Mouse (Mus musculus) spleen, adult 2 months (tissue): ENCODE results near the gene Cdh4. TPM values are rescaled to one million over a fixed set of nuclear protein-coding genes. Genes with fewer than 3 reads are reported as not detected.

ENCODE experiments used
- DNase-seq, 2 experiments: peaks; one replicate each; pipeline versions ENCODE4 v3.0.0 to v3.0.0-alpha.2; 2012 to 2021; ENCODE audit warnings: low spot score in 2 of 2, low read depth in 1 of 2
- H3K27ac ChIP-seq: fragments of 200-500 bp; 2 replicates; pipeline ENCODE4 v1.5.1; 2012; ENCODE audit warnings: low read length, inconsistent platforms; ENCODE audit not compliant: insufficient read depth
- H3K27me3 ChIP-seq: fragments of 200-500 bp; 2 replicates; pipeline ENCODE4 v1.6.1; 2012; ENCODE audit warnings: mild to moderate bottlenecking, moderate library complexity, low read length, inconsistent platforms; ENCODE audit not compliant: control insufficient read depth, insufficient read depth
- H3K36me3 ChIP-seq: fragments of 200-500 bp; 2 replicates; pipeline ENCODE4 v1.6.1; 2012; ENCODE audit warnings: mild to moderate bottlenecking, low read length, inconsistent platforms; ENCODE audit not compliant: control insufficient read depth, insufficient read depth
- H3K4me1 ChIP-seq: fragments of 200-500 bp; 2 replicates; pipeline ENCODE4 v1.6.1; 2011; ENCODE audit warnings: inconsistent platforms; ENCODE audit not compliant: control insufficient read depth, insufficient read depth, insufficient read length
- H3K4me3 ChIP-seq: fragments of 200-500 bp; 2 replicates; pipeline ENCODE4 v1.5.1; 2011; ENCODE audit warnings: mild to moderate bottlenecking, inconsistent platforms; ENCODE audit not compliant: insufficient read depth, insufficient read length; ENCODE audit errors: extremely low read depth
- CTCF ChIP-seq: fragments of 200-500 bp; IDR thresholded peaks from 2 replicates; pipeline ENCODE4 v1.5.1; 2011; ENCODE audit warnings: mild to moderate bottlenecking, inconsistent platforms; ENCODE audit not compliant: insufficient read depth, insufficient read length, insufficient replicate concordance; ENCODE audit errors: extremely low read depth
- POLR2A ChIP-seq: fragments of 200-500 bp; IDR thresholded peaks from 2 replicates; pipeline ENCODE4 v1.6.1; 2011; ENCODE audit warnings: low read depth, low read length, inconsistent platforms
- WGBS: fragments of 180-500 bp; shearing (Covaris S2); methylation state at CpG from one replicate; pipeline ENCODE4 v1.1.7; 2018; 5-methylcytosine and 5-hydroxymethylcytosine counted together
- polyA plus RNA-seq: library from polyadenylated mRNA; depleted of rRNA; stranded (reverse); fragments of >200 nt; gene quantifications from 2 replicates; pipeline ENCODE4 v1.2.3, GENCODE M21; 2012

Gene Cdh4
- polyA plus RNA-seq, 1 experiment: 1.0 TPM

GRCm38 (mm10) chr2:179769943-179770342 lies 327.7 kb downstream of the Cdh4 start:
- H3K27me3 ChIP-seq: no peaks in the 10 kb centered on the region
- no peak overlapping the region for H3K4me3 ChIP-seq
- DNase-seq: no peak
- 58% methylated on average over 8 of the region's 8 CpGs for WGBS
- no peak for TF ChIP-seq POLR2A
- no peak for TF ChIP-seq CTCF
- H3K4me1 ChIP-seq: no peaks in the 10 kb centered on the region
- no peak overlapping the region for H3K27ac ChIP-seq
- no peaks in the 10 kb centered on the region for H3K36me3 ChIP-seq

- DNase-seq: no peak
- no peaks in the 10 kb centered on the region for H3K27me3 ChIP-seq
- H3K4me1 ChIP-seq: no peaks in the 10 kb centered on the region
- H3K27ac ChIP-seq: no peak overlapping the region
- H3K4me3 ChIP-seq: no peak overlapping the region
- WGBS: 43% methylated on average over 13 of the region's 13 CpGs
- H3K36me3 ChIP-seq: no peaks in the 10 kb centered on the region
- TF ChIP-seq CTCF (no peak), POLR2A (no peak)
Observed at GRCm38 (mm10) chr2:179774440-179775110, 332.3 kb downstream of the Cdh4 start.

GRCm38 (mm10) chr2:179775999-179776705 lies 333.9 kb downstream of the Cdh4 start:
- no peaks in the 10 kb centered on the region for H3K36me3 ChIP-seq
- no peak for DNase-seq
- H3K4me3 ChIP-seq: no peak overlapping the region
- 86% methylated on average over 10 of the region's 10 CpGs for WGBS
- H3K4me1 ChIP-seq: no peaks in the 10 kb centered on the region
- H3K27ac ChIP-seq: no peak overlapping the region
- no peaks in the 10 kb centered on the region for H3K27me3 ChIP-seq
- no peak for TF ChIP-seq CTCF
- no peak for TF ChIP-seq POLR2A

GRCm38 (mm10) chr2:179779266-179779665 lies 337.0 kb downstream of the Cdh4 start:
- DNase-seq: no peak
- H3K4me3 ChIP-seq: no peak overlapping the region
- H3K27ac ChIP-seq: no peak overlapping the region
- WGBS: 84% methylated on average over 9 of the region's 9 CpGs
- no peaks in the 10 kb centered on the region for H3K27me3 ChIP-seq
- H3K36me3 ChIP-seq: no peaks in the 10 kb centered on the region
- TF ChIP-seq POLR2A (no peak), CTCF (no peak)
- H3K4me1 ChIP-seq: no peaks in the 10 kb centered on the region

GRCm38 (mm10) chr2:179780961-179781360 lies 338.7 kb downstream of the Cdh4 start:
- TF ChIP-seq POLR2A (no peak), CTCF (no peak)
- no peaks in the 10 kb centered on the region for H3K4me1 ChIP-seq
- H3K27me3 ChIP-seq: no peaks in the 10 kb centered on the region
- no peak overlapping the region for H3K27ac ChIP-seq
- 69% methylated on average over 4 of the region's 4 CpGs for WGBS
- DNase-seq: no peak
- no peak overlapping the region for H3K4me3 ChIP-seq
- no peaks in the 10 kb centered on the region for H3K36me3 ChIP-seq

GRCm38 (mm10) chr2:179787256-179787655 lies 345.0 kb downstream of the Cdh4 start:
- no peaks in the 10 kb centered on the region for H3K4me1 ChIP-seq
- H3K27me3 ChIP-seq: no peaks in the 10 kb centered on the region
- TF ChIP-seq CTCF (no peak), POLR2A (no peak)
- 88% methylated on average over 18 of the region's 18 CpGs for WGBS
- no peak for DNase-seq
- H3K4me3 ChIP-seq: no peak overlapping the region
- H3K36me3 ChIP-seq: no peaks in the 10 kb centered on the region
- no peak overlapping the region for H3K27ac ChIP-seq

- 84% methylated on average over 5 of the region's 5 CpGs for WGBS
Observed at GRCm38 (mm10) chr2:179787797-179788196, 345.6 kb downstream of the Cdh4 start.

More at GRCm38 (mm10) chr2:179787797-179788196, 345.6 kb downstream of the Cdh4 start:
- H3K27ac ChIP-seq: no peak overlapping the region
- no peak overlapping the region for H3K4me3 ChIP-seq
- no peak for DNase-seq
- H3K27me3 ChIP-seq: no peaks in the 10 kb centered on the region
- no peaks in the 10 kb centered on the region for H3K36me3 ChIP-seq
- no peaks in the 10 kb centered on the region for H3K4me1 ChIP-seq
- no peak for TF ChIP-seq CTCF
- no peak for TF ChIP-seq POLR2A
